Mouse (Mus musculus): ENCODE measurements around the gene Dner. TPM values are rescaled to one million over a fixed set of nuclear protein-coding genes. Genes with fewer than 3 reads are reported as not detected.

Gene Dner
- polyA plus RNA-seq, 1 experiment from 2014 or later: 6.4 TPM

GRCm38 (mm10) chr1:84405551-84406290 is 290.3 kb downstream of the Dner start:
- no peak overlapping the region for H3K27ac ChIP-seq
- 85% methylated on average over 5 of the region's 5 CpGs for WGBS

GRCm38 (mm10) chr1:84404880-84405279 is 291.1 kb downstream of the Dner start:
- WGBS: 48% methylated on average over 12 of the region's 12 CpGs
- no peaks in the 10 kb centered on the region for H3K27me3 ChIP-seq
- H3K9me3 ChIP-seq: no peaks in the 10 kb centered on the region
- H3K9ac ChIP-seq: no peak overlapping the region
- H3K4me1 ChIP-seq: 0 out of 2 replicates have a peak, but pooled peaks cover 8% of the 10 kb centered on the region
- ATAC-seq (ENCODE audit: low FRiP score, low read depth): no peak
- no peak overlapping the region for H3K4me3 ChIP-seq
- H3K36me3 ChIP-seq: no peaks in the 10 kb centered on the region
- H3K4me2 ChIP-seq (replicated peaks): no peak overlapping the region
- H3K27ac ChIP-seq: no peak overlapping the region

More at GRCm38 (mm10) chr1:84405551-84406290, 290.3 kb downstream of the Dner start:
- Histone ChIP-seq H3K27me3 (no peaks in the 10 kb centered on the region), H3K4me2 (replicated peaks) (no peak overlapping the region), H3K9ac (no peak overlapping the region), H3K36me3 (no peaks in the 10 kb centered on the region), H3K4me3 (no peak overlapping the region), H3K4me1 (0 out of 2 replicates have a peak, but pooled peaks cover 8% of the 10 kb centered on the region), H3K9me3 (no peaks in the 10 kb centered on the region)
- no peak for ATAC-seq (ENCODE audit: low FRiP score, low read depth)

- 88% methylated on average over 1 of the region's 1 CpGs for WGBS
- Histone ChIP-seq H3K27ac (no peak overlapping the region), H3K4me2 (replicated peaks) (no peak overlapping the region), H3K4me3 (no peak overlapping the region), H3K36me3 (no peaks in the 10 kb centered on the region), H3K4me1 (0 out of 2 replicates have a peak, but pooled peaks cover 3% of the 10 kb centered on the region), H3K9ac (no peak overlapping the region), H3K9me3 (no peaks in the 10 kb centered on the region), H3K27me3 (no peaks in the 10 kb centered on the region)
- no peak for ATAC-seq (ENCODE audit: low FRiP score, low read depth)
These were observed 293.9 kb downstream of the Dner start for GRCm38 (mm10) chr1:84402154-84402553.

- H3K9me3 ChIP-seq: no peaks in the 10 kb centered on the region
- H3K9ac ChIP-seq: no peak overlapping the region
- no peaks in the 10 kb centered on the region for H3K36me3 ChIP-seq
- no peak overlapping the region for H3K27ac ChIP-seq
- no peak overlapping the region for H3K4me2 ChIP-seq (replicated peaks)
- whole genome bisulfite sequencing: 84% methylated on average over 3 of the region's 3 CpGs
- H3K4me1 ChIP-seq: 0 out of 2 replicates have a peak, but pooled peaks cover 2% of the 10 kb centered on the region
- H3K4me3 ChIP-seq: no peak overlapping the region
- no peak for ATAC-seq (ENCODE audit: low FRiP score, low read depth)
- no peaks in the 10 kb centered on the region for H3K27me3 ChIP-seq
These were observed 296.4 kb downstream of the Dner start for GRCm38 (mm10) chr1:84399671-84400070.

GRCm38 (mm10) chr1:84399118-84399517 is 296.9 kb downstream of the Dner start:
- no peak overlapping the region for H3K4me2 ChIP-seq (replicated peaks)
- no peaks in the 10 kb centered on the region for H3K36me3 ChIP-seq
- no peaks in the 10 kb centered on the region for H3K4me1 ChIP-seq
- no peak overlapping the region for H3K9ac ChIP-seq
- H3K9me3 ChIP-seq: no peaks in the 10 kb centered on the region
- no peak overlapping the region for H3K27ac ChIP-seq
- no peak overlapping the region for H3K4me3 ChIP-seq
- no peak for ATAC-seq (ENCODE audit: low FRiP score, low read depth)
- WGBS: 83% methylated on average over 4 of the region's 4 CpGs
- no peaks in the 10 kb centered on the region for H3K27me3 ChIP-seq

- WGBS: 60% methylated on average over 3 of the region's 3 CpGs
- no peaks in the 10 kb centered on the region for H3K36me3 ChIP-seq
- H3K9ac ChIP-seq: no peak overlapping the region
- H3K4me1 ChIP-seq: no peaks in the 10 kb centered on the region
- ATAC-seq (ENCODE audit: low FRiP score, low read depth): no peak
- no peak overlapping the region for H3K27ac ChIP-seq
- no peak overlapping the region for H3K4me3 ChIP-seq
- H3K4me2 ChIP-seq (replicated peaks): no peak overlapping the region
- H3K9me3 ChIP-seq: no peaks in the 10 kb centered on the region
- no peaks in the 10 kb centered on the region for H3K27me3 ChIP-seq
These were observed 299.2 kb downstream of the Dner start for GRCm38 (mm10) chr1:84396787-84397186.

GRCm38 (mm10) chr1:84395928-84396327 is 300.1 kb downstream of the Dner start:
- H3K4me3 ChIP-seq: no peak overlapping the region
- WGBS: 82% methylated on average over 8 of the region's 8 CpGs
- H3K36me3 ChIP-seq: no peaks in the 10 kb centered on the region
- ATAC-seq (ENCODE audit: low FRiP score, low read depth): no peak
- H3K4me1 ChIP-seq: no peaks in the 10 kb centered on the region
- H3K4me2 ChIP-seq (replicated peaks): no peak overlapping the region
- H3K9ac ChIP-seq: no peak overlapping the region
- no peaks in the 10 kb centered on the region for H3K27me3 ChIP-seq
- H3K9me3 ChIP-seq: no peaks in the 10 kb centered on the region
- H3K27ac ChIP-seq: no peak overlapping the region

- peaks cover 11% of the 10 kb centered on the region; the same call in 1 of the 2 replicates for H3K4me1 ChIP-seq
- 90% methylated on average over 4 of the region's 4 CpGs for WGBS
- no peak overlapping the region for H3K27ac ChIP-seq
- no peak overlapping the region for H3K4me3 ChIP-seq
- H3K36me3 ChIP-seq: no peaks in the 10 kb centered on the region
- no peaks in the 10 kb centered on the region for H3K27me3 ChIP-seq
- H3K9me3 ChIP-seq: no peaks in the 10 kb centered on the region
- H3K9ac ChIP-seq: no peak overlapping the region
- no peak for ATAC-seq (ENCODE audit: low FRiP score, low read depth)
- H3K4me2 ChIP-seq (replicated peaks): no peak overlapping the region
These were observed 305.1 kb downstream of the Dner start for GRCm38 (mm10) chr1:84390961-84391360.

- ATAC-seq (ENCODE audit: low FRiP score, low read depth): peak; percentile 64; the same call in 1 of the 2 replicates
- Histone ChIP-seq H3K4me2 (replicated peaks) (no peak overlapping the region), H3K4me3 (no peak overlapping the region), H3K27me3 (no peaks in the 10 kb centered on the region), H3K36me3 (no peaks in the 10 kb centered on the region), H3K9ac (no peak overlapping the region), H3K9me3 (no peaks in the 10 kb centered on the region), H3K27ac (no peak overlapping the region), H3K4me1 (peaks cover 11% of the 10 kb centered on the region; the same call in 1 of the 2 replicates)
- WGBS: 29% methylated on average over 4 of the region's 4 CpGs
These were observed 308.4 kb downstream of the Dner start for GRCm38 (mm10) chr1:84387616-84388015.

GRCm38 (mm10) chr1:84386481-84387146 is 309.4 kb downstream of the Dner start:
- H3K27me3 ChIP-seq: no peaks in the 10 kb centered on the region
- H3K27ac ChIP-seq: no peak overlapping the region

GRCm38 (mm10) chr1:84382709-84383108 is 313.3 kb downstream of the Dner start:
- ATAC-seq (ENCODE audit: low FRiP score, low read depth): no peak

More at GRCm38 (mm10) chr1:84386481-84387146, 309.4 kb downstream of the Dner start:
- no peak overlapping the region for H3K4me2 ChIP-seq (replicated peaks)
- 74% methylated on average over 8 of the region's 8 CpGs for WGBS
- H3K4me1 ChIP-seq: peaks cover 11% of the 10 kb centered on the region; the same call in 1 of the 2 replicates
- H3K9ac ChIP-seq: no peak overlapping the region
- no peaks in the 10 kb centered on the region for H3K9me3 ChIP-seq
- no peaks in the 10 kb centered on the region for H3K36me3 ChIP-seq
- H3K4me3 ChIP-seq: no peak overlapping the region
- ATAC-seq (ENCODE audit: low FRiP score, low read depth): no peak

GRCm38 (mm10) chr1:84382064-84382463 is 314.0 kb downstream of the Dner start:
- no peak overlapping the region for H3K4me2 ChIP-seq (replicated peaks)
- ATAC-seq (ENCODE audit: low FRiP score, low read depth): no peak
- H3K4me3 ChIP-seq: no peak overlapping the region
- 0 out of 2 replicates have a peak, but pooled peaks cover 3% of the 10 kb centered on the region for H3K4me1 ChIP-seq
- no peaks in the 10 kb centered on the region for H3K9me3 ChIP-seq
- H3K36me3 ChIP-seq: no peaks in the 10 kb centered on the region
- no peak overlapping the region for H3K27ac ChIP-seq
- H3K27me3 ChIP-seq: no peaks in the 10 kb centered on the region
- WGBS: 92% methylated on average over 5 of the region's 5 CpGs
- H3K9ac ChIP-seq: no peak overlapping the region

More at GRCm38 (mm10) chr1:84382709-84383108, 313.3 kb downstream of the Dner start:
- no peak overlapping the region for H3K9ac ChIP-seq
- peaks cover 8% of the 10 kb centered on the region; the same call in 1 of the 2 replicates for H3K4me1 ChIP-seq
- H3K4me2 ChIP-seq (replicated peaks): no peak overlapping the region
- no peak overlapping the region for H3K4me3 ChIP-seq
- no peaks in the 10 kb centered on the region for H3K36me3 ChIP-seq
- 74% methylated on average over 1 of the region's 1 CpGs for WGBS
- H3K9me3 ChIP-seq: no peaks in the 10 kb centered on the region
- no peaks in the 10 kb centered on the region for H3K27me3 ChIP-seq
- H3K27ac ChIP-seq: no peak overlapping the region

Data from limb, embryonic 13.5 days (tissue).